Mouse (Mus musculus): ENCODE measurements around the gene Emilin3. TPM values are rescaled to one million over a fixed set of nuclear protein-coding genes. Genes with fewer than 3 reads are reported as not detected.

Emilin3 gene
- polyA plus RNA-seq, 2 experiments: 0.08 to 0.20 TPM

- 70% methylated on average over 9 of the region's 9 CpGs for WGBS (ENCODE audit: insufficient replicate concordance)
These were observed 20.4 kb downstream of the Emilin3 start for GRCm38 (mm10) chr2:160891697-160892096.

GRCm38 (mm10) chr2:160891045-160891444 is 21.1 kb downstream of the Emilin3 start:
- no peaks in the 10 kb centered on the region for H3K27me3 ChIP-seq (ENCODE audit: control insufficient read depth, insufficient read depth, low read length)
- no peak overlapping the region for H3K27ac ChIP-seq
- no peak overlapping the region for H3K9ac ChIP-seq (replicated peaks)
- H3K36me3 ChIP-seq (replicated peaks; ENCODE audit: control insufficient read depth, insufficient read depth, low read depth): no peaks in the 10 kb centered on the region
- no peak for ATAC-seq (ENCODE audit: insufficient read depth)
- 0 out of 4 replicates have a peak, but pooled peaks cover 0 to 2% of the 10 kb centered on the region in 2 experiments for H3K4me1 ChIP-seq (replicated peaks; ENCODE audit: control insufficient read depth in 2 of 2, insufficient read depth in 2 of 2, low read length in 1 of 2)
- H3K9me3 ChIP-seq (ENCODE audit: control insufficient read depth, low read length): no peaks in the 10 kb centered on the region
- H3K4me3 ChIP-seq (ENCODE audit: insufficient read depth in 1 of 2, low read depth in 2 of 2, low read length in 2 of 2): no peak overlapping the region
- no peak for DNase-seq (ENCODE audit: low read depth in 3 of 3, low spot score in 3 of 3)
- H3K4me2 ChIP-seq (ENCODE audit: low read depth): no peak overlapping the region
- 52% methylated on average over 5 of the region's 5 CpGs for WGBS (ENCODE audit: insufficient replicate concordance)
- no peak for TF ChIP-seq EP300 (IDR thresholded peaks at IDR 0.05; ENCODE audit: low read depth)
- no peak for TF ChIP-seq CTCF (IDR thresholded peaks at IDR 0.05; ENCODE audit: low read depth)

More at GRCm38 (mm10) chr2:160891697-160892096, 20.4 kb downstream of the Emilin3 start:
- H3K36me3 ChIP-seq (replicated peaks; ENCODE audit: control insufficient read depth, insufficient read depth, low read depth): no peaks in the 10 kb centered on the region
- no peak overlapping the region for H3K9ac ChIP-seq (replicated peaks)
- no peak overlapping the region for H3K4me3 ChIP-seq (ENCODE audit: insufficient read depth in 1 of 2, low read depth in 2 of 2, low read length in 2 of 2)
- H3K9me3 ChIP-seq (ENCODE audit: control insufficient read depth, low read length): no peaks in the 10 kb centered on the region
- H3K27ac ChIP-seq: no peak overlapping the region
- TF ChIP-seq CTCF (IDR thresholded peaks at IDR 0.05; ENCODE audit: low read depth): no peak
- TF ChIP-seq EP300 (IDR thresholded peaks at IDR 0.05; ENCODE audit: low read depth): no peak
- H3K27me3 ChIP-seq (ENCODE audit: control insufficient read depth, insufficient read depth, low read length): no peaks in the 10 kb centered on the region
- no peak overlapping the region for H3K4me2 ChIP-seq (ENCODE audit: low read depth)
- DNase-seq (ENCODE audit: low read depth in 3 of 3, low spot score in 3 of 3) (no peak), ATAC-seq (ENCODE audit: insufficient read depth) (no peak)
- 0 out of 4 replicates have a peak, but pooled peaks cover 0 to 2% of the 10 kb centered on the region in 2 experiments for H3K4me1 ChIP-seq (replicated peaks; ENCODE audit: control insufficient read depth in 2 of 2, insufficient read depth in 2 of 2, low read length in 1 of 2)

- under 1% methylated on average over 26 of the region's 26 CpGs for WGBS (ENCODE audit: insufficient replicate concordance)
- Histone ChIP-seq H3K4me3 (ENCODE audit: insufficient read depth in 1 of 2, low read depth in 2 of 2, low read length in 2 of 2) (peak overlapping the region; percentile 48 to 64), H3K4me1 (replicated peaks; ENCODE audit: control insufficient read depth in 2 of 2, insufficient read depth in 2 of 2, low read length in 1 of 2) (0 out of 4 replicates have a peak, but pooled peaks cover 0 to 2% of the 10 kb centered on the region in 2 experiments), H3K4me2 (ENCODE audit: low read depth) (peak overlapping the region; percentile 58), H3K9me3 (ENCODE audit: control insufficient read depth, low read length) (no peaks in the 10 kb centered on the region), H3K36me3 (replicated peaks; ENCODE audit: control insufficient read depth, insufficient read depth, low read depth) (no peaks in the 10 kb centered on the region), H3K9ac (replicated peaks) (peak overlapping the region; percentile 15; the same call in 1 of the 2 replicates), H3K27ac (no peak overlapping the region), H3K27me3 (ENCODE audit: control insufficient read depth, insufficient read depth, low read length) (no peaks in the 10 kb centered on the region)
- TF ChIP-seq EP300 (IDR thresholded peaks at IDR 0.05; ENCODE audit: low read depth): no peak
- no peak for TF ChIP-seq CTCF (IDR thresholded peaks at IDR 0.05; ENCODE audit: low read depth)
- ATAC-seq (ENCODE audit: insufficient read depth): peak; percentile 69
- DNase-seq (ENCODE audit: low read depth in 3 of 3, low spot score in 3 of 3): peak in 1 of 3 experiments; percentile 23
These were observed 24.3 kb downstream of the Emilin3 start for GRCm38 (mm10) chr2:160887859-160888258.

- Histone ChIP-seq H3K27me3 (ENCODE audit: control insufficient read depth, insufficient read depth, low read length) (no peaks in the 10 kb centered on the region), H3K4me3 (ENCODE audit: insufficient read depth in 1 of 2, low read depth in 2 of 2, low read length in 2 of 2) (peak overlapping the region; percentile 48 to 64), H3K36me3 (replicated peaks; ENCODE audit: control insufficient read depth, insufficient read depth, low read depth) (no peaks in the 10 kb centered on the region), H3K9me3 (ENCODE audit: control insufficient read depth, low read length) (no peaks in the 10 kb centered on the region), H3K9ac (replicated peaks) (no peak overlapping the region), H3K4me2 (ENCODE audit: low read depth) (peak overlapping the region; percentile 58), H3K4me1 (replicated peaks; ENCODE audit: control insufficient read depth in 2 of 2, insufficient read depth in 2 of 2, low read length in 1 of 2) (0 out of 4 replicates have a peak, but pooled peaks cover 0 to 2% of the 10 kb centered on the region in 2 experiments), H3K27ac (no peak overlapping the region)
- DNase-seq (ENCODE audit: low read depth in 3 of 3, low spot score in 3 of 3): peak; percentile 55 to 61 (median 55)
- ATAC-seq (ENCODE audit: insufficient read depth): peak; percentile 78
- TF ChIP-seq EP300 (IDR thresholded peaks at IDR 0.05; ENCODE audit: low read depth) (no peak), CTCF (IDR thresholded peaks at IDR 0.05; ENCODE audit: low read depth) (peak; percentile 91)
- 3% methylated on average over 11 of the region's 11 CpGs for WGBS (ENCODE audit: insufficient replicate concordance)
These were observed 24.8 kb downstream of the Emilin3 start for GRCm38 (mm10) chr2:160887284-160887683.

- no peak overlapping the region for H3K4me3 ChIP-seq (ENCODE audit: insufficient read depth in 1 of 2, low read depth in 2 of 2, low read length in 2 of 2)
- H3K9me3 ChIP-seq (ENCODE audit: control insufficient read depth, low read length): no peaks in the 10 kb centered on the region
- H3K36me3 ChIP-seq (replicated peaks; ENCODE audit: control insufficient read depth, insufficient read depth, low read depth): no peaks in the 10 kb centered on the region
- no peak overlapping the region for H3K9ac ChIP-seq (replicated peaks)
- 0 out of 4 replicates have a peak, but pooled peaks cover 0 to 2% of the 10 kb centered on the region in 2 experiments for H3K4me1 ChIP-seq (replicated peaks; ENCODE audit: control insufficient read depth in 2 of 2, insufficient read depth in 2 of 2, low read length in 1 of 2)
- H3K27me3 ChIP-seq (ENCODE audit: control insufficient read depth, insufficient read depth, low read length): no peaks in the 10 kb centered on the region
- WGBS (ENCODE audit: insufficient replicate concordance): 55% methylated on average over 3 of the region's 3 CpGs
- no peak overlapping the region for H3K4me2 ChIP-seq (ENCODE audit: low read depth)
- TF ChIP-seq EP300 (IDR thresholded peaks at IDR 0.05; ENCODE audit: low read depth): no peak
- no peak for TF ChIP-seq CTCF (IDR thresholded peaks at IDR 0.05; ENCODE audit: low read depth)
- H3K27ac ChIP-seq: no peak overlapping the region
- DNase-seq (ENCODE audit: low read depth in 3 of 3, low spot score in 3 of 3) (no peak), ATAC-seq (ENCODE audit: insufficient read depth) (no peak)
These were observed 25.9 kb downstream of the Emilin3 start for GRCm38 (mm10) chr2:160886221-160886620.
